Mouse (Mus musculus): ENCODE measurements around the gene Fbxo5. TPM values are rescaled to one million over a fixed set of nuclear protein-coding genes. Genes with fewer than 3 reads are reported as not detected.

The Fbxo5 gene
- total and polyA plus RNA-seq, 2 experiments = 0.20 to 0.83 TPM

DNA sequence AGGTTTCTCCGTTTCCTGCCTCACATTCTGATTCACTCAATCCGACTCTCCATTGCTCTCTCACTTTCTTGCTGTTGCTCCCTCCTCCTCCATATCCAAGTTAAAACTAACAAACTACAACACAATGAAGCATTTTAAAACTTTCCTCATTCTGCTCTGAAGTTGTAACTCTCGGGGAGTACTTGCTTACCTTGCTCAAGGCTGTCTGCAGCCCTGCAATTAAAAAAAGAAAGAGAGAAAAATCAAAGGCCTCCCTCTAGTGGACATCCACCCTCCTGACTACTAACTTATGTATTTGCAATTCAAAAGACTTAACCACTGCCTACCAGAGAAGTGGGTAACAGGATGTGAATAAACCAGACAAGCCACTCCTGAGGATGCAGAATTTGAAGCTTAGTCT, 19.4 kb upstream of the Fbxo5 start:
- H3K27ac ChIP-seq (replicated peaks; ENCODE audit: insufficient read depth, low read depth, low read length) = peak overlapping the region; percentile 32
- peak; percentile 67 for DNase-seq (ENCODE audit: extremely low read depth, low read depth, low spot score)

GRCm38 (mm10) chr10:5823740-5824491, 18.5 kb upstream of the Fbxo5 start, which contains the start of gene Mtrf1l:
Mtrf1l (minus strand) TSS chr10:5823910.
- peak; percentile 94 for DNase-seq (ENCODE audit: extremely low read depth, low read depth, low spot score)
- H3K27me3 ChIP-seq (ENCODE audit: control insufficient read depth, insufficient read depth, low read length) = no peaks in the 10 kb centered on the region
- TF ChIP-seq POLR2A (IDR thresholded peaks at IDR 0.05; ENCODE audit: extremely low read depth, insufficient read depth, low read length) (0 out of 2 replicates have a peak, but pooled peaks have one; percentile 37), CTCF (IDR thresholded peaks at IDR 0.05; ENCODE audit: low read depth, low read length) (0 out of 2 replicates have a peak, but pooled peaks have one; percentile 3)
- H3K4me3 ChIP-seq (ENCODE audit: insufficient read depth, low read depth, low read length) = peak within 1 kb of the TSS; percentile 98
- WGBS = under 1% methylated on average over 47 of the region's 47 CpGs
- H3K36me3 ChIP-seq (ENCODE audit: control insufficient read depth, insufficient read depth, low read length) = peaks cover 6% of the 10 kb centered on the region; the same call in 1 of the 2 replicates
- peaks cover 4% of the 10 kb centered on the region; the same call in 1 of the 2 replicates for H3K79me2 ChIP-seq (ENCODE audit: control insufficient read depth, insufficient read depth, low read length)
- peak within 1 kb of the TSS; percentile 96 for H3K9ac ChIP-seq (ENCODE audit: low read depth, low read length)
- peak within 1 kb of the TSS; percentile 83 for H3K27ac ChIP-seq (replicated peaks; ENCODE audit: insufficient read depth, low read depth, low read length)
- H3K4me1 ChIP-seq (ENCODE audit: control insufficient read depth, insufficient read depth, low read length) = 0 out of 2 replicates have a peak, but pooled peaks cover 6% of the 10 kb centered on the region

More for the DNA sequence above, 19.4 kb upstream of the Fbxo5 start:
- Histone ChIP-seq H3K27me3 (ENCODE audit: control insufficient read depth, insufficient read depth, low read length) (no peaks in the 10 kb centered on the region), H3K4me3 (ENCODE audit: insufficient read depth, low read depth, low read length) (peak overlapping the region; percentile 66), H3K36me3 (ENCODE audit: control insufficient read depth, insufficient read depth, low read length) (peaks cover under 1% of the 10 kb centered on the region; the same call in 1 of the 2 replicates), H3K4me1 (ENCODE audit: control insufficient read depth, insufficient read depth, low read length) (0 out of 2 replicates have a peak, but pooled peaks cover 6% of the 10 kb centered on the region), H3K79me2 (ENCODE audit: control insufficient read depth, insufficient read depth, low read length) (peaks cover 4% of the 10 kb centered on the region; the same call in 1 of the 2 replicates), H3K9ac (ENCODE audit: low read depth, low read length) (peak overlapping the region; percentile 13; the same call in 1 of the 2 replicates)
- TF ChIP-seq POLR2A (IDR thresholded peaks at IDR 0.05; ENCODE audit: extremely low read depth, insufficient read depth, low read length) (no peak), CTCF (IDR thresholded peaks at IDR 0.05; ENCODE audit: low read depth, low read length) (peak; percentile 22; the same call in 1 of the 2 replicates)
- WGBS = 0% methylated on average over 3 of the region's 3 CpGs

DNA sequence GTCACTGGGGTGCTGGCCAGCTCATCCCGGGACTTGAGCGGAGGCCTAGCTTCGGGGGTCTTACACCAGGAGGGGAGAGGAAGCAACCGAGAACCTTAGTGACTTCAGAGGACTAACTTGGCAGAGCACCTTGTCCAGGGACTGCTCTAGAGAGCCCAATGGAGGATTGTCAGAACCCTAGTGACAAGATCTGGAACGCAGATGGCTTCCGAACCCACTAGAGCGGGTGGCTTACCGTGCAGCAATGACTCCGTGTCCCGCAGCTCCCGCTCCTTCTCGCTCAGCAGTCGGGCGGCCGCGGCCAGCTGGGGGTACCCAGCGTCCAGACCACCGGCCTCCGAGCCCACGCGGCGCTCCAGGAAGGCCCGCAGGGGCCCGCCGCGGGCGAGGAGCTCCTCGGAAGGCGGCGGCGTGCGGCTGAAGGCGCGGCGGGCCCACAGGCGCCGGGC, 17.9 kb upstream of the Fbxo5 start:
- Histone ChIP-seq H3K36me3 (ENCODE audit: control insufficient read depth, insufficient read depth, low read length) (peaks cover 12% of the 10 kb centered on the region; the same call in 1 of the 2 replicates), H3K9ac (ENCODE audit: low read depth, low read length) (peak overlapping the region; percentile 96), H3K4me1 (ENCODE audit: control insufficient read depth, insufficient read depth, low read length) (0 out of 2 replicates have a peak, but pooled peaks cover 6% of the 10 kb centered on the region), H3K4me3 (ENCODE audit: insufficient read depth, low read depth, low read length) (peak overlapping the region; percentile 98), H3K27ac (replicated peaks; ENCODE audit: insufficient read depth, low read depth, low read length) (peak overlapping the region; percentile 44), H3K27me3 (ENCODE audit: control insufficient read depth, insufficient read depth, low read length) (no peaks in the 10 kb centered on the region), H3K79me2 (ENCODE audit: control insufficient read depth, insufficient read depth, low read length) (peaks cover 4% of the 10 kb centered on the region; the same call in 1 of the 2 replicates)
- under 1% methylated on average over 37 of the region's 37 CpGs for WGBS
- peak; percentile 20 for DNase-seq (ENCODE audit: extremely low read depth, low read depth, low spot score)
- no peak for TF ChIP-seq CTCF (IDR thresholded peaks at IDR 0.05; ENCODE audit: low read depth, low read length)
- no peak for TF ChIP-seq POLR2A (IDR thresholded peaks at IDR 0.05; ENCODE audit: extremely low read depth, insufficient read depth, low read length)

DNA sequence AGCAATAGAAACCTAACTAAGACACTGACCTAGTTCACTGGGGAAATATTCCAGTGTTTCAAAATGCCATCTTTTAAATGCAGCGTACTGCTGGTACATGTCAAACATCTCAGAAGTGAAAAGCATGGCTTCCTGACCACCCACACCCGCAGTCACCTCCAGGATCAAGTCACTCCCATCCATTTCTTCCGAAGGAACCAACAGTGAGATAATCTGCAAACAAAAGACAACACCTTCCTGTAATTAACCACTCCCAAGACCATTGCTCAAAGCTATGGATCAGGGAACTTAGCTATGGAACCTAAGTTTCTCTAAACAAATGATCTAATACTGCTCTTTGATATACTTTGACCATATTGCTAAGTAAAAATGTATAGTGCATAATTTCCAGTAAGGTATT, 13.4 kb upstream of the Fbxo5 start:
- Histone ChIP-seq H3K36me3 (ENCODE audit: control insufficient read depth, insufficient read depth, low read length) (peaks cover 36% of the 10 kb centered on the region), H3K4me3 (ENCODE audit: insufficient read depth, low read depth, low read length) (no peak overlapping the region), H3K27ac (replicated peaks; ENCODE audit: insufficient read depth, low read depth, low read length) (no peak overlapping the region), H3K4me1 (ENCODE audit: control insufficient read depth, insufficient read depth, low read length) (0 out of 2 replicates have a peak, but pooled peaks cover 6% of the 10 kb centered on the region), H3K9ac (ENCODE audit: low read depth, low read length) (no peak overlapping the region), H3K27me3 (ENCODE audit: control insufficient read depth, insufficient read depth, low read length) (no peaks in the 10 kb centered on the region), H3K79me2 (ENCODE audit: control insufficient read depth, insufficient read depth, low read length) (peaks cover 4% of the 10 kb centered on the region; the same call in 1 of the 2 replicates)
- WGBS = 83% methylated on average over 3 of the region's 3 CpGs
- TF ChIP-seq POLR2A (IDR thresholded peaks at IDR 0.05; ENCODE audit: extremely low read depth, insufficient read depth, low read length) (no peak), CTCF (IDR thresholded peaks at IDR 0.05; ENCODE audit: low read depth, low read length) (no peak)
- no peak for DNase-seq (ENCODE audit: extremely low read depth, low read depth, low spot score)

DNA sequence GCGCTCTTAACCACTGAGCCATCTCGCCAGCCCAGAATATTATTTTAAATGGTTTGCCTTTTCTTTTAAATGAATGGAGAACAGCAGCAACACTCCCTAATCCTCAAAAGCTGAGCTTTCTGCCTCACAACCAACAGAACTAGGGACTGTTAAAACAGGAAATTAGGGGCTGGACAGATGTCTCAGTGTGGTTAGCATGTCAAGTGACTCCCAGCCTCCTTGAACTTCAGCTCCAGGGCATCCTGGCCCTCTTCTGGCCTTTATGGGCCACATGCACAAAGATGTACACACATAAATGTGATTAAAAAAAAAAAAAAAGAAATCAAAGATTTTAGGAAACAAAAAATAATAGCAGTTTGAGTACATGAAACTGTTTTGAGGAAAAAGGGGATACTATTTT, 10.6 kb upstream of the Fbxo5 start:
- WGBS = 99% methylated on average over 2 of the region's 2 CpGs
- Histone ChIP-seq H3K9ac (ENCODE audit: low read depth, low read length) (no peak overlapping the region), H3K4me3 (ENCODE audit: insufficient read depth, low read depth, low read length) (no peak overlapping the region), H3K27ac (replicated peaks; ENCODE audit: insufficient read depth, low read depth, low read length) (no peak overlapping the region), H3K36me3 (ENCODE audit: control insufficient read depth, insufficient read depth, low read length) (peaks cover 54% of the 10 kb centered on the region), H3K27me3 (ENCODE audit: control insufficient read depth, insufficient read depth, low read length) (no peaks in the 10 kb centered on the region), H3K79me2 (ENCODE audit: control insufficient read depth, insufficient read depth, low read length) (no peaks in the 10 kb centered on the region), H3K4me1 (ENCODE audit: control insufficient read depth, insufficient read depth, low read length) (no peaks in the 10 kb centered on the region)
- TF ChIP-seq POLR2A (IDR thresholded peaks at IDR 0.05; ENCODE audit: extremely low read depth, insufficient read depth, low read length) = no peak
- no peak for TF ChIP-seq CTCF (IDR thresholded peaks at IDR 0.05; ENCODE audit: low read depth, low read length)
- no peak for DNase-seq (ENCODE audit: extremely low read depth, low read depth, low spot score)
